Mouse (Mus musculus): ENCODE results near the gene Mre11a. TPM values are rescaled to one million over a fixed set of nuclear protein-coding genes. Genes with fewer than 3 reads are reported as not detected.
"Not testable (repeated sequence)": the region's sequence is repeated elsewhere in the genome, so short reads cannot be mapped to it uniquely, and the experiment has no call there.

The Mre11a gene
- total RNA-seq, 2 experiments from 2014 or later, result 11.6 to 13.6 TPM

DNA sequence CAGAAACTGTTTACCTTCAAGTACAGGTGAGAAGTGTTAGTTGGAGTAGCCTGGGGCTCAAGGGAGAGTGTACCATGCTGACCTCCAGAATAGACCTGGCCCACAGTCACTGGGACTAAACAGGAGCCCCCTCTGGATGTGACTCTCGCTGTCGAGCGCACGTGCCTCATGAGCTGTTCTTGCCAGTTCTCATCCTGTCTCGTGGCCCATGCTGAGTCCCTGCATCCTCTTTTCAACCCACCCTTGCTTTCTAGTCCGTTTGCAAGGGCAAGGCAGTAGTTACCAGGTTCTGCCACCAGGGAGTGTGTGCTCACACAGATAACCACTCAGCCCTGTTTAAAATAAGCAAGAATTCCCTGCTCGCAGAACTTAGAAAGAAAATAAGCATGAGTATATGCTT, 82.5 kb downstream of the Mre11a start:
- peak; percentile 67 to 74 for DNase-seq (ENCODE audit: low spot score in 2 of 2)

- DNase-seq (ENCODE audit: low spot score in 2 of 2), result no peak
These were observed 83.9 kb downstream of the Mre11a start for GRCm38 (mm10) chr9:14868326-14868725.

- DNase-seq (ENCODE audit: low spot score in 2 of 2), result no peak
These were observed 85.9 kb downstream of the Mre11a start for GRCm38 (mm10) chr9:14870377-14870776.

DNA sequence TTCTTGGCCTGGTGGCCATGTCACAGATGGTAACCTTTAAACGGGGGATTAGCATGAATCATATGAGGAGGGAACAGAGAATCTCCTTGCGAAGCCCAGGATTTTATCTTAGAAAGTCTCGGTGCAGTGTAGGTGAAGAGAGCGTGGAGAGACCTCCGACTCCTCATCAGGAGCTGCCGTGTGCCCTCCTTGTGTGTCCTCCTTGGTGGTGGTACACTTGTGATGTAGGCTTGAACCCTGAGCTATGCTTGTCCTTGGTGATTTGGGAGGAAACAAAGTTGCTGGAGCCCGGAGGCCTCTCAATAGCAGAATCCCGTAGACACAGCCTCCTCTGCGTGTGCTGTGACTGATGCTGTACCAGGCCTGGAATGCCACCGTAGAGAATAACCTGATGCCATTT, 86.3 kb downstream of the Mre11a start:
- no peak for DNase-seq (ENCODE audit: low spot score in 2 of 2)

- DNase-seq (ENCODE audit: low spot score in 2 of 2), result no peak
These were observed 87.1 kb downstream of the Mre11a start for GRCm38 (mm10) chr9:14871536-14871935.

DNA sequence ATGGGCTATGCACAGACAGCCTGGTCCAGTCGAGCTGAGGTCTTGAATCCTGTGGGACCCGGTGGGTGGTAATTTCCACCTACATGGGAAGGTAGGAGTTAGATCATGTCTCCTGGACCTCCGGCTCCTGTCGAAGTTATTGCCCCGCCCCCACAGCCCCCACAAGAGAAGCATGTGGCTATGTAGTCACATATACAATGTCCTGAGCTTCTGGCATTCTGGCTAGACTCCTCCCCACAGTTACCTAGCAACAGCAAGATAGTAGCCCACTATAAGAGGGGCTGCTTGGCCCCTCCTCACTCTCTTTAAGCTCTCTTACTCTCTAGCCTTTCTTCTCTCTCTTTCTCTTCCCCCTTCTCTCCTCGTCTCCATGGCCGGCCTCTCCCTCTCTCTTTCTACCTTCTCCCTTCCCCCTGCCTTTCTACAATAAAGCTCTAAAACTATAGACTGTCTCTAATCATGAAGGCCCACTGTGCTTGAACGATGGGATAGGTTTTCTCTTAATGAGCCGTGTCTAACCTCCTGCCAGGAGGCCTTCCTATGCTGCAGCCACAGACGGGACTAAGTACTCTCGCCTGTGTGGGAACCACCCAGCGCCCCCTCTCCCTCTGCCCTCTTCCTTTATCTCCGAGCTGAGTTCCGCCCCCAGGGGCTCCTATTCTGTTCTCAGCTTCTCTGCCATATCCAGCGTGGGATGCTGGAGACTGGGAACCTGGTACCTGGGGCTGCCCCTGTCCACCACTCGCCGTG, 87.9 kb downstream of the Mre11a start:
- no peak for DNase-seq (ENCODE audit: low spot score in 2 of 2)

DNA sequence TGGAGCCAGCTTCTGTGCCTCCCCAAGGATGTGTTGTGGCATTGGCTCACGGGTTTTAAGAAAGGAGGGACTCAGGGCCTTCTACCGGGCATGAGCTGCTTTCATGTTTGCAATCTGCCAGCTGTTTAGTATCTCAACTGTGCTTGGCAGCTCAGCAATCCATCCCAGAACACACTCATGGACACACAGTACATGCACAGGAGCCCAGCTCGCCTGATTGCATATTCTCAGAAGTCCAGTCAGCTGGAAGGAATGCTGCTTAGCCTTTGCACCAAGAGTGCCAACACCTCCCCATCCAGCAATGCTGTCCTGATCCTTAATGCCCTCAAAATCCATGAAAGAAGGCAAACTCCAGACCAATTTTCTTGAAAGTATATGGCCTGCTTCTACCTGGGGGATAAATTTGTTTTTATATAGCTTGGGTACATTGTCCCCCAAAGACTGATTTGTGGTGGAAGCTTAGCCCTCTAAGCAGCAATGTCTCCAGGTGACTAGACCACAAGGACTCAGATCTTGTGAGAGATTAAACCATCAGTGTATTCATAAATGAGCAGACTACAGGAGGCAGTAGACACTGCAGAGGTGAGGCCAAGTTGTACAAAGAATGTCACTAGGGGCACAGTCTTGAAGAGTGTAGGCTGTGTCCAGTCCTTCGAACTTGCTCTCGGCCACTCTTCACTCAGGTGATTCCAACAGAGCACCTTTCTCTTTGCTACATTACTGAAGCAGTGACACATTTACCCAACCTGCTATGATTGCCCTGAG, 91.5 kb downstream of the Mre11a start:
- DNase-seq (ENCODE audit: low spot score in 2 of 2), result no peak

- DNase-seq (ENCODE audit: low spot score in 2 of 2), result not testable (repeated sequence)
These were observed 92.1 kb downstream of the Mre11a start for GRCm38 (mm10) chr9:14876566-14876965.

GRCm38 (mm10) chr9:14884641-14885040, 100.2 kb downstream of the Mre11a start:
- no peak for DNase-seq (ENCODE audit: low spot score in 2 of 2)

DNA sequence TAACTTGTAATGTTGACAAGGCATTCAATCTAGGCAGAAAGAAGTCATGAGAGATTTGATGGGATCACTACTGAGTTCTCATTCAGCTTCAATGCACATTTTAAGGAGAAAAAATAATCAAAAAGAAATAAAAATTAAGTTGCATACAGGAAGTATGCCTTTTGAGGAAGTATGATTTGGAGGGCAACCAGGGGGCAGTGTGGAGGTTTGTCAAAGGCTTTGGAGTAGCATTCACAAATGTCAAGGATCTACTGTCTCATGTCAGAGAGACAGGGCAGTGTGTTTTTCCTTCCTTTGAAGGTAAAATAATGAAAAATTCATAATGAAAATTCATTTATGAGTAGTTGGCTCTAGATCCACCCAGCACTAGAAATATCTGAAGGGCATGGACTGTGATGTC, 100.7 kb downstream of the Mre11a start:
- no peak for DNase-seq (ENCODE audit: low spot score in 2 of 2)

GRCm38 (mm10) chr9:14885954-14886353, 101.5 kb downstream of the Mre11a start:
- no peak for DNase-seq (ENCODE audit: low spot score in 2 of 2)

Other genes starting within 250 kb of the Mre11a start
- gene Amotl1, start 139.6 kb upstream of the Mre11a start, total RNA-seq (2021), result 10 to 100 TPM; 16.3 to 20.0 TPM
- gene Piwil4, start 43.9 kb upstream of the Mre11a start, total RNA-seq (2021), result under 1 TPM in 1 of 2 experiments, not detected in 1; 0.23 TPM
- under 1 TPM; 0.11 to 0.34 TPM for gene Fut4, start 32.3 kb upstream of the Mre11a start, total RNA-seq (2021)
- gene 1700012B09Rik, start 13.6 kb upstream of the Mre11a start, total RNA-seq (2021), result 1 to 10 TPM in 1 of 2 experiments, under 1 TPM in 1; 0.69 to 1.7 TPM
- 10 to 100 TPM; 17.6 to 19.2 TPM for gene Ankrd49, start 202 bp downstream of the Mre11a start, total RNA-seq (2021)
- gene Gpr83, start 75.6 kb downstream of the Mre11a start, total RNA-seq (2021), result 1 to 10 TPM; 7.5 to 7.7 TPM
- not detected for gene Izumo1r, start 119.3 kb downstream of the Mre11a start, total RNA-seq (2021)

All from layer of hippocampus, postnatal 10 days (tissue).